Mouse (Mus musculus) myocyte (in vitro differentiated cells): ENCODE data around the gene Smagp. TPM values are rescaled to one million over a fixed set of nuclear protein-coding genes. Genes with fewer than 3 reads are reported as not detected.

ENCODE experiments used
- H3K27me3 ChIP-seq: one replicate; pipeline ENCODE4 v1.6.1; 2011; ENCODE audit not compliant: control insufficient read depth, insufficient read depth, insufficient read length
- H3K36me3 ChIP-seq: one replicate; pipeline ENCODE4 v1.6.1; 2011; ENCODE audit not compliant: control insufficient read depth, insufficient read depth
- H3K4me2 ChIP-seq: one replicate; pipeline ENCODE4 v1.6.1; 2011; ENCODE audit warnings: low read depth, control low read depth
- H3K4me3 ChIP-seq: one replicate; pipeline ENCODE4 v1.5.1; 2011; ENCODE audit warnings: mild to moderate bottlenecking, control low read depth, moderate library complexity
- H3K79me2 ChIP-seq: one replicate; pipeline ENCODE4 v1.6.1; 2011; ENCODE audit not compliant: control insufficient read depth, insufficient read depth
- H3ac ChIP-seq: one replicate; pipeline ENCODE4 v1.6.1; 2011; ENCODE audit not compliant: control insufficient read depth, insufficient read length
- CEBPB ChIP-seq: IDR thresholded peaks from 2 replicates; pipeline ENCODE4 v1.6.1; 2011; ENCODE audit warnings: mild to moderate bottlenecking, moderate library complexity; ENCODE audit not compliant: poor library complexity, insufficient read depth, severe bottlenecking
- E2F4 ChIP-seq: IDR thresholded peaks from one replicate; pipeline ENCODE4 v1.6.1; 2011; ENCODE audit warnings: mild to moderate bottlenecking, control low read depth, moderate library complexity; ENCODE audit not compliant: insufficient read depth
- MAX ChIP-seq: IDR thresholded peaks from one replicate; pipeline ENCODE4 v1.6.1; 2011; ENCODE audit warnings: low read depth, mild to moderate bottlenecking, control low read depth
- MYOD1 ChIP-seq, 3 experiments: IDR thresholded peaks; one replicate each; pipeline ENCODE4 v1.6.1; 2011; ENCODE audit warnings: control low read depth in 2 of 3, low read depth in 2 of 3, mild to moderate bottlenecking in 2 of 3, moderate library complexity in 1 of 3; ENCODE audit not compliant: insufficient read length in 2 of 3, control insufficient read depth in 1 of 3
- MYOG ChIP-seq, 3 experiments: IDR thresholded peaks; one replicate each; pipeline ENCODE4 v1.6.1; 2011; ENCODE audit warnings: control low read depth in 2 of 3, low read depth in 2 of 3, mild to moderate bottlenecking in 2 of 3; ENCODE audit not compliant: insufficient read length in 2 of 3, control insufficient read depth in 1 of 3, insufficient read depth in 1 of 3
- POLR2A ChIP-seq: IDR thresholded peaks from one replicate; pipeline ENCODE4 v1.6.1; 2011; ENCODE audit warnings: low read depth, mild to moderate bottlenecking, control low read depth, moderate library complexity; ENCODE audit not compliant: insufficient read length
- POLR2AphosphoS2 ChIP-seq: IDR thresholded peaks from one replicate; pipeline ENCODE4 v1.6.1; 2011; ENCODE audit warnings: low read depth, control low read depth; ENCODE audit not compliant: insufficient read length
- REST ChIP-seq: IDR thresholded peaks from one replicate; pipeline ENCODE4 v1.6.1; 2011; ENCODE audit warnings: mild to moderate bottlenecking, control low read depth, moderate library complexity; ENCODE audit not compliant: insufficient read depth, insufficient read length
- SRF ChIP-seq: IDR thresholded peaks from one replicate; pipeline ENCODE4 v1.6.1; 2011; ENCODE audit warnings: low read depth; ENCODE audit not compliant: control insufficient read depth, insufficient read length
- TCF12 ChIP-seq: IDR thresholded peaks from one replicate; pipeline ENCODE4 v1.6.1; 2011; ENCODE audit warnings: mild to moderate bottlenecking, control low read depth; ENCODE audit not compliant: poor library complexity, insufficient read depth, severe bottlenecking
- TCF3 ChIP-seq: IDR thresholded peaks from one replicate; pipeline ENCODE4 v1.6.1; 2011; ENCODE audit warnings: low read depth, control low read depth; ENCODE audit not compliant: insufficient read length
- USF1 ChIP-seq: IDR thresholded peaks from one replicate; pipeline ENCODE4 v1.6.1; 2011; ENCODE audit warnings: low read depth, mild to moderate bottlenecking, control low read depth, moderate library complexity
- polyA plus RNA-seq: library from polyadenylated mRNA; unstranded; fragments of >200 nt; fragmentation: generic; extraction: Trizol; gene quantifications from one replicate; pipeline ENCODE4 v1.2.1, GENCODE M21; 2012; ENCODE audit warnings: missing spikeins

Gene Smagp
- polyA plus RNA-seq, 1 experiment: 2.0 TPM

GRCm38 (mm10) chr15:100650111-100650510 lies 13.4 kb upstream of the Smagp start:
- peaks cover 34% of the 10 kb centered on the region for H3K27me3 ChIP-seq
- H3K36me3 ChIP-seq: no peaks in the 10 kb centered on the region
- no peak overlapping the region for H3K4me2 ChIP-seq
- no peak for TF ChIP-seq USF1
- H3K4me3 ChIP-seq: no peak overlapping the region
- H3K79me2 ChIP-seq: no peaks in the 10 kb centered on the region
- H3ac ChIP-seq: no peak overlapping the region

GRCm38 (mm10) chr15:100646161-100646560 lies 9.4 kb upstream of the Smagp start:
- Histone ChIP-seq H3ac (no peak overlapping the region), H3K4me2 (no peak overlapping the region), H3K79me2 (no peaks in the 10 kb centered on the region), H3K4me3 (no peak overlapping the region), H3K36me3 (no peaks in the 10 kb centered on the region), H3K27me3 (peaks cover 34% of the 10 kb centered on the region)
- TF ChIP-seq POLR2AphosphoS2 (no peak), E2F4 (no peak), TCF12 (no peak), USF1 (no peak), REST (no peak)

GRCm38 (mm10) chr15:100642451-100642850 lies 5.7 kb upstream of the Smagp start:
- no peaks in the 10 kb centered on the region for H3K36me3 ChIP-seq
- H3ac ChIP-seq: no peak overlapping the region
- no peak for TF ChIP-seq REST
- TF ChIP-seq MAX: no peak
- peak in 1 of 3 experiments; percentile 43 for TF ChIP-seq MYOG (IDR thresholded peaks at IDR 0.05; ENCODE audit: control insufficient read depth in 1 of 3, insufficient read depth in 1 of 3, insufficient read length in 2 of 3, low read depth in 2 of 3)
- TF ChIP-seq MYOD1 (IDR thresholded peaks at IDR 0.05; ENCODE audit: control insufficient read depth in 1 of 3, insufficient read length in 2 of 3, low read depth in 2 of 3): no peak
- TF ChIP-seq CEBPB: no peak
- peaks cover 22% of the 10 kb centered on the region for H3K27me3 ChIP-seq
- H3K4me2 ChIP-seq: no peak overlapping the region
- no peak overlapping the region for H3K4me3 ChIP-seq
- no peaks in the 10 kb centered on the region for H3K79me2 ChIP-seq

- H3K79me2 ChIP-seq: no peaks in the 10 kb centered on the region
- no peak for TF ChIP-seq MYOD1 (IDR thresholded peaks at IDR 0.05; ENCODE audit: control insufficient read depth in 1 of 3, insufficient read length in 2 of 3, low read depth in 2 of 3)
- no peak for TF ChIP-seq USF1
- no peak for TF ChIP-seq CEBPB
- TF ChIP-seq REST: no peak
- no peak for TF ChIP-seq MYOG (IDR thresholded peaks at IDR 0.05; ENCODE audit: control insufficient read depth in 1 of 3, insufficient read depth in 1 of 3, insufficient read length in 2 of 3, low read depth in 2 of 3)
- TF ChIP-seq TCF12: no peak
- TF ChIP-seq POLR2AphosphoS2: no peak
- no peak for TF ChIP-seq E2F4
- no peak for TF ChIP-seq POLR2A
- no peak for TF ChIP-seq TCF3
- no peak for TF ChIP-seq MAX
- no peak for TF ChIP-seq SRF
- H3K27me3 ChIP-seq: peaks cover 27% of the 10 kb centered on the region
- H3K4me3 ChIP-seq: no peak overlapping the region
- no peaks in the 10 kb centered on the region for H3K36me3 ChIP-seq
- no peak overlapping the region for H3ac ChIP-seq
- H3K4me2 ChIP-seq: peak overlapping the region; percentile 39
Observed at GRCm38 (mm10) chr15:100641226-100641810, 4.6 kb upstream of the Smagp start.

GRCm38 (mm10) chr15:100639972-100640750 lies 3.4 kb upstream of the Smagp start:
- H3ac ChIP-seq: no peak overlapping the region
- H3K4me2 ChIP-seq: no peak overlapping the region
- TF ChIP-seq MYOD1 (IDR thresholded peaks at IDR 0.05; ENCODE audit: control insufficient read depth in 1 of 3, insufficient read length in 2 of 3, low read depth in 2 of 3): no peak
- TF ChIP-seq MYOG (IDR thresholded peaks at IDR 0.05; ENCODE audit: control insufficient read depth in 1 of 3, insufficient read depth in 1 of 3, insufficient read length in 2 of 3, low read depth in 2 of 3): no peak
- no peak for TF ChIP-seq POLR2AphosphoS2
- TF ChIP-seq SRF: no peak
- TF ChIP-seq E2F4: no peak
- no peak for TF ChIP-seq CEBPB
- TF ChIP-seq USF1: no peak
- TF ChIP-seq POLR2A: no peak
- no peak for TF ChIP-seq TCF3
- TF ChIP-seq REST: no peak
- no peak for TF ChIP-seq MAX
- no peak for TF ChIP-seq TCF12
- no peaks in the 10 kb centered on the region for H3K36me3 ChIP-seq
- H3K4me3 ChIP-seq: no peak overlapping the region
- peaks cover 29% of the 10 kb centered on the region for H3K27me3 ChIP-seq
- H3K79me2 ChIP-seq: no peaks in the 10 kb centered on the region
